Mouse (Mus musculus): ENCODE results near the gene Ube2o. TPM values are rescaled to one million over a fixed set of nuclear protein-coding genes. Genes with fewer than 3 reads are reported as not detected.

The Ube2o gene
- polyA plus RNA-seq, 1 experiment from 2014 or later = 15.5 TPM

- no peaks in the 10 kb centered on the region for H3K36me3 ChIP-seq (ENCODE audit: control insufficient read depth, insufficient read depth, low read length)
- peak overlapping the region; percentile 28; the same call in 1 of the 2 replicates for H3K4me2 ChIP-seq (ENCODE audit: low read length)
- no peak for ATAC-seq
- H3K4me3 ChIP-seq (ENCODE audit: low read depth, low read length) = no peak overlapping the region
- no peaks in the 10 kb centered on the region for H3K9me3 ChIP-seq (replicated peaks; ENCODE audit: control insufficient read depth, low read length, poor library complexity, severe bottlenecking)
- peaks cover 15% of the 10 kb centered on the region for H3K4me1 ChIP-seq (ENCODE audit: control insufficient read depth, insufficient read depth, low read length)
- no peaks in the 10 kb centered on the region for H3K27me3 ChIP-seq (ENCODE audit: control insufficient read depth, insufficient read depth, low read depth, low read length)
- no peak overlapping the region for H3K9ac ChIP-seq (ENCODE audit: low read depth, low read length)
- WGBS = 55% methylated on average over 8 of the region's 8 CpGs
- H3K27ac ChIP-seq (ENCODE audit: low read length) = no peak overlapping the region
Measured at GRCm38 (mm10) chr11:116589574-116589973, 8.3 kb upstream of the Ube2o start.

- 18% methylated on average over 14 of the region's 14 CpGs for WGBS
- H3K4me3 ChIP-seq (ENCODE audit: low read depth, low read length) = no peak overlapping the region
- no peak for ATAC-seq
- H3K4me2 ChIP-seq (ENCODE audit: low read length) = peak overlapping the region; percentile 28; the same call in 1 of the 2 replicates
- no peak overlapping the region for H3K9ac ChIP-seq (ENCODE audit: low read depth, low read length)
- peaks cover 15% of the 10 kb centered on the region for H3K4me1 ChIP-seq (ENCODE audit: control insufficient read depth, insufficient read depth, low read length)
- no peaks in the 10 kb centered on the region for H3K36me3 ChIP-seq (ENCODE audit: control insufficient read depth, insufficient read depth, low read length)
- H3K27me3 ChIP-seq (ENCODE audit: control insufficient read depth, insufficient read depth, low read depth, low read length) = no peaks in the 10 kb centered on the region
- no peak overlapping the region for H3K27ac ChIP-seq (ENCODE audit: low read length)
- H3K9me3 ChIP-seq (replicated peaks; ENCODE audit: control insufficient read depth, low read length, poor library complexity, severe bottlenecking) = no peaks in the 10 kb centered on the region
Measured at GRCm38 (mm10) chr11:116589020-116589531, 7.8 kb upstream of the Ube2o start.

GRCm38 (mm10) chr11:116586801-116587631 is 5.8 kb upstream of the Ube2o start:
- peak overlapping the region; percentile 51 for H3K4me2 ChIP-seq (ENCODE audit: low read length)
- H3K4me3 ChIP-seq (ENCODE audit: low read depth, low read length) = peak overlapping the region; percentile 28
- no peaks in the 10 kb centered on the region for H3K36me3 ChIP-seq (ENCODE audit: control insufficient read depth, insufficient read depth, low read length)
- no peaks in the 10 kb centered on the region for H3K9me3 ChIP-seq (replicated peaks; ENCODE audit: control insufficient read depth, low read length, poor library complexity, severe bottlenecking)
- peak overlapping the region; percentile 55; the same call in 1 of the 2 replicates for H3K27ac ChIP-seq (ENCODE audit: low read length)
- WGBS = 18% methylated on average over 23 of the region's 23 CpGs
- H3K4me1 ChIP-seq (ENCODE audit: control insufficient read depth, insufficient read depth, low read length) = peaks cover 13% of the 10 kb centered on the region
- H3K9ac ChIP-seq (ENCODE audit: low read depth, low read length) = peak overlapping the region; percentile 46; the same call in 1 of the 2 replicates
- no peaks in the 10 kb centered on the region for H3K27me3 ChIP-seq (ENCODE audit: control insufficient read depth, insufficient read depth, low read depth, low read length)
- ATAC-seq = peak; percentile 59; the same call in 1 of the 2 replicates

GRCm38 (mm10) chr11:116586310-116586709 is 5.1 kb upstream of the Ube2o start, which contains the start of gene Aanat:
Gene Aanat (plus strand): TSS chr11:116586432.
- Histone ChIP-seq H3K4me3 (ENCODE audit: low read depth, low read length) (peak within 1 kb of the TSS; percentile 28), H3K27me3 (ENCODE audit: control insufficient read depth, insufficient read depth, low read depth, low read length) (no peaks in the 10 kb centered on the region), H3K4me2 (ENCODE audit: low read length) (peak within 1 kb of the TSS; percentile 51), H3K9me3 (replicated peaks; ENCODE audit: control insufficient read depth, low read length, poor library complexity, severe bottlenecking) (no peaks in the 10 kb centered on the region), H3K27ac (ENCODE audit: low read length) (peak within 1 kb of the TSS; percentile 55; the same call in 1 of the 2 replicates), H3K36me3 (ENCODE audit: control insufficient read depth, insufficient read depth, low read length) (no peaks in the 10 kb centered on the region), H3K9ac (ENCODE audit: low read depth, low read length) (peak within 1 kb of the TSS; percentile 46; the same call in 1 of the 2 replicates), H3K4me1 (ENCODE audit: control insufficient read depth, insufficient read depth, low read length) (peaks cover 13% of the 10 kb centered on the region)
- 63% methylated on average over 5 of the region's 5 CpGs for WGBS
- ATAC-seq = no peak

- Histone ChIP-seq H3K4me2 (ENCODE audit: low read length) (no peak overlapping the region), H3K4me1 (ENCODE audit: control insufficient read depth, insufficient read depth, low read length) (peaks cover 13% of the 10 kb centered on the region), H3K36me3 (ENCODE audit: control insufficient read depth, insufficient read depth, low read length) (no peaks in the 10 kb centered on the region), H3K9ac (ENCODE audit: low read depth, low read length) (no peak overlapping the region), H3K4me3 (ENCODE audit: low read depth, low read length) (no peak overlapping the region), H3K27ac (ENCODE audit: low read length) (no peak overlapping the region), H3K9me3 (replicated peaks; ENCODE audit: control insufficient read depth, low read length, poor library complexity, severe bottlenecking) (no peaks in the 10 kb centered on the region), H3K27me3 (ENCODE audit: control insufficient read depth, insufficient read depth, low read depth, low read length) (no peaks in the 10 kb centered on the region)
- ATAC-seq = no peak
- WGBS = 85% methylated on average over 6 of the region's 6 CpGs
Measured at GRCm38 (mm10) chr11:116585682-116586081, 4.4 kb upstream of the Ube2o start.

- Histone ChIP-seq H3K27ac (ENCODE audit: low read length) (peak overlapping the region; percentile 95), H3K9ac (ENCODE audit: low read depth, low read length) (peak overlapping the region; percentile 98), H3K4me1 (ENCODE audit: control insufficient read depth, insufficient read depth, low read length) (peaks cover 24% of the 10 kb centered on the region), H3K36me3 (ENCODE audit: control insufficient read depth, insufficient read depth, low read length) (no peaks in the 10 kb centered on the region), H3K27me3 (ENCODE audit: control insufficient read depth, insufficient read depth, low read depth, low read length) (no peaks in the 10 kb centered on the region), H3K4me2 (ENCODE audit: low read length) (peak overlapping the region; percentile 62), H3K4me3 (ENCODE audit: low read depth, low read length) (peak overlapping the region; percentile 89), H3K9me3 (replicated peaks; ENCODE audit: control insufficient read depth, low read length, poor library complexity, severe bottlenecking) (no peaks in the 10 kb centered on the region)
- peak; percentile 79 for ATAC-seq
- under 1% methylated on average over 63 of the region's 91 CpGs for WGBS
Measured at GRCm38 (mm10) chr11:116580711-116581375, 404 bp downstream of the Ube2o start.

GRCm38 (mm10) chr11:116580031-116580652 is 1.1 kb downstream of the Ube2o start:
- ATAC-seq = peak; percentile 1; the same call in 1 of the 2 replicates
- Histone ChIP-seq H3K4me3 (ENCODE audit: low read depth, low read length) (peak overlapping the region; percentile 89), H3K27me3 (ENCODE audit: control insufficient read depth, insufficient read depth, low read depth, low read length) (no peaks in the 10 kb centered on the region), H3K4me2 (ENCODE audit: low read length) (peak overlapping the region; percentile 62), H3K36me3 (ENCODE audit: control insufficient read depth, insufficient read depth, low read length) (no peaks in the 10 kb centered on the region), H3K9ac (ENCODE audit: low read depth, low read length) (peak overlapping the region; percentile 98), H3K9me3 (replicated peaks; ENCODE audit: control insufficient read depth, low read length, poor library complexity, severe bottlenecking) (no peaks in the 10 kb centered on the region), H3K4me1 (ENCODE audit: control insufficient read depth, insufficient read depth, low read length) (peaks cover 31% of the 10 kb centered on the region), H3K27ac (ENCODE audit: low read length) (peak overlapping the region; percentile 95)
- 16% methylated on average over 10 of the region's 10 CpGs for WGBS

GRCm38 (mm10) chr11:116579280-116579679 is 2.0 kb downstream of the Ube2o start:
- WGBS = 100% methylated on average over 3 of the region's 3 CpGs
- H3K4me1 ChIP-seq (ENCODE audit: control insufficient read depth, insufficient read depth, low read length) = peaks cover 38% of the 10 kb centered on the region
- H3K36me3 ChIP-seq (ENCODE audit: control insufficient read depth, insufficient read depth, low read length) = no peaks in the 10 kb centered on the region
- no peak for ATAC-seq
- no peak overlapping the region for H3K9ac ChIP-seq (ENCODE audit: low read depth, low read length)
- peak overlapping the region; percentile 62; the same call in 1 of the 2 replicates for H3K4me2 ChIP-seq (ENCODE audit: low read length)
- no peaks in the 10 kb centered on the region for H3K27me3 ChIP-seq (ENCODE audit: control insufficient read depth, insufficient read depth, low read depth, low read length)
- no peak overlapping the region for H3K4me3 ChIP-seq (ENCODE audit: low read depth, low read length)
- no peaks in the 10 kb centered on the region for H3K9me3 ChIP-seq (replicated peaks; ENCODE audit: control insufficient read depth, low read length, poor library complexity, severe bottlenecking)
- no peak overlapping the region for H3K27ac ChIP-seq (ENCODE audit: low read length)

All from midbrain, embryonic 16.5 days (tissue).